Mouse (Mus musculus) gastrocnemius, adult 8-10 months (tissue): ENCODE measurements around the gene Ankrd27. TPM values are rescaled to one million over a fixed set of nuclear protein-coding genes. Genes with fewer than 3 reads are reported as not detected.
"Not testable (repeated sequence)": the region's sequence is repeated elsewhere in the genome, so short reads cannot be mapped to it uniquely, and the experiment has no call there.

ENCODE experiments used
- DNase-seq, 2 experiments: peaks; one replicate each; pipeline ENCODE4 v3.0.0; 2022; ENCODE audit warnings: low spot score in 2 of 2
- total RNA-seq, 4 experiments: library from RNA; stranded (reverse); gene quantifications; 2 replicates each; pipeline ENCODE4 v1.2.4; 2022

The Ankrd27 gene
- 10 to 100 TPM in 3 of 4 experiments, 1 to 10 TPM in 1; 9.6 to 12.4 (median 10.4) TPM for total RNA-seq

DNA sequence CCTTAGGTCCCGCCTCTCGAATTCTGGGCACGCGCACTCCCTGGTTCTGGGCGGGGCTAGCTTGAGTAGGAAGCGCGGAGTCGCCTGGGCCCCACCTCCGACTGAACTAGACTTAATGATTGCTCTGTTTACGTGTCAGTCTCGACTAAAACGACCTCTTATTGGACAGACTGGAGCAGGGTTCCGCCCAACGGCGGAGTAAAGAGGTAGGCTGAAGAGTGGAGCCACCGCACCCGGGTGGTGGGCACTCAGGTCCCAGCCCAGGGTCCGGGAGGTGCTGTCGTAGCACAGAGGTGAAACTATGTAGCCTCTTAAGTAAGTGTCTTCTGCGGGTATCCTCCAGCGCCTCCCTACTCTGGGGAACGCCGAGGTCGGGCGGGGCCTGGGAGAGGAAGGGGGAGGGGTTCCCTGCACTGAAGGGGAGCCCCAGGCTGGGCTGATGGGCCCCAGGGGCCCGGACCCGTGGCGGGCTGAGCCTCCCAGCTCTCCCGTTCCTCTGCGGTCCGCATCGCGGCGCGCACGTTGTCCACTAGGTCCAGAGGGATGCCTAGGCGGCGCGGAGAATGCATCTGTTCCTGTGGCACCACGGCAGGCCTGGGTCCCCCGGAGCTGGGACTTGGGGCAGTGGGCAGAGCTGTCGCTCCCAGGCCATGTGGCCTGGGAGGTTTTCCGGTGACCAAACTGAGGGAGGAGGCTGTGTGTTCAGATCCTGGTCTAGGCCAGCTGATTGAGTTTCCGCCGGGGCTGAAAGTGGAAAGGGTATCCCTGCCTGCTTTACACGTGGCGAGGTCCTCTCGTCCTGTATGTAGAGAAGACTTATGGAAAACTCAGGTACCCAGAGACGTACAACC is at the start of gene Ankrd27:
TSS of gene Ankrd27 (plus strand) at position 190 of the 851 bp plus-strand sequence.
- peak; percentile 91 to 93 for DNase-seq

- no peak for DNase-seq
These were observed 48.5 kb upstream of the Ankrd27 start, which contains the start of gene Tdrd12 for GRCm38 (mm10) chr7:35537562-35537961. Gene Tdrd12 (minus strand): TSS chr7:35537745.

GRCm38 (mm10) chr7:35545881-35546280 is 40.2 kb upstream of the Ankrd27 start:
- DNase-seq: peak; percentile 12 to 32

- DNase-seq: no peak
These were observed 32.1 kb upstream of the Ankrd27 start for GRCm38 (mm10) chr7:35553751-35554604.

GRCm38 (mm10) chr7:35554605-35555175 is 31.4 kb upstream of the Ankrd27 start:
- DNase-seq: no peak

GRCm38 (mm10) chr7:35555224-35556204 is 30.5 kb upstream of the Ankrd27 start:
- peak; percentile 68 to 82 for DNase-seq

DNA sequence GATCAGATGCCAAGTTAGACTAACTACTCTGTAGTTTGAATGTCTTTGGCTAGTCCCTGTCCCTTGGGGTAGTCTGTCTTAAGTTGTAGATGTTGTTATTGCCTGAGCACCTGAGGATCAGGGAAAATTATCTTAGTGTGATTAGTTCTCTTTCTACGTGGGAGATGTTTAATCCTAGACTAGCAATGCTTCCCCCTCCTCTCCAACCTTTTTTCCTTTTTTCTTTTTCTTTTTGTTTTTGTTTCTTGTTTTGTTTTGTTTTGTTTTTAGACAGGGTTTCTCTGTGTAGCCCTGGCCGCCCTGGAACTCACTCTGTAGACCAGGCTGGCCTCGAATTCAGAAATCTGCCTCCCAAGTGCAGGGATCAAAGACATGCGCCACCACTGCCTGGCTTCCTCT is 29.8 kb upstream of the Ankrd27 start, which contains the start of gene Nudt19:
TSS of gene Nudt19 (minus strand) at position 100 of the 399 bp plus-strand sequence.
- DNase-seq: no peak

DNA sequence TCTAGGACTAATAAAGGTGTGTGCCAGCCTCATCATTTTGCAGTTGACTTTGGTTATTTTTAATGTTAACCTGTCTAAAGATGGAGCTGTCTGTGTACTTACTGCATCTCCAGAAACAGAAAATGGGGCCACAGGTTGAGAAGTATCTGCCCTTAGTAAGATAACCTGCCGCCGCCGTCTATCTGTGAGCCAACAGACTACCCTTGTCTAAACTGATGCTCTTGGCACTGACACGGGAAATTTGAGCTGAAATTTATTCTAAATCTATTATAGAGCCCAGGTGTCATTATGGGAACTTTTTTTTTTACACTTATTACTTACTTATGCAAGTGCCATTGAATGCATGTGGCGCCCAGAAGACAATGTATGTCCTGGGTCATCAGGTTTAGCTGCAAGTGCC is 29.1 kb upstream of the Ankrd27 start:
- DNase-seq: no peak

DNA sequence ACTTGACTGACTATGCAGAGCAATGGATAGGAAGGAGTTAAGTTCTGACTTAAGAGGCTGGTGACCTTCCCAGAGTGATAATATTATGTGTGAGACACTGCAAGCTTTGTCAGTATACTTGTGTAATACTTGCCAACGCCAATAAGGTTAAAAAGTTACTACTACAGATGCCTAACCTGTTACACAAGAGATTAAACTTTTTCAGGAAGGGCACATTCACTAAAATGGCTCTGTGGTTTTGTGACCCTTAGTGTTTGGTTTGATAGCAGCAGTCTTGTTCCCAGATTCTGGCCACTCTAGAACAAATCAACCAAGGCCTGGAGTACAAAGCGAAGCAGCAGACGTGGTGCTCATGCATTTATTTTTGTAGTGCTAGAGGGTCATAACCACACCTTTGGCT is 28.5 kb upstream of the Ankrd27 start:
- no peak for DNase-seq

GRCm38 (mm10) chr7:35558681-35559080 is 27.4 kb upstream of the Ankrd27 start:
- DNase-seq: no peak

DNA sequence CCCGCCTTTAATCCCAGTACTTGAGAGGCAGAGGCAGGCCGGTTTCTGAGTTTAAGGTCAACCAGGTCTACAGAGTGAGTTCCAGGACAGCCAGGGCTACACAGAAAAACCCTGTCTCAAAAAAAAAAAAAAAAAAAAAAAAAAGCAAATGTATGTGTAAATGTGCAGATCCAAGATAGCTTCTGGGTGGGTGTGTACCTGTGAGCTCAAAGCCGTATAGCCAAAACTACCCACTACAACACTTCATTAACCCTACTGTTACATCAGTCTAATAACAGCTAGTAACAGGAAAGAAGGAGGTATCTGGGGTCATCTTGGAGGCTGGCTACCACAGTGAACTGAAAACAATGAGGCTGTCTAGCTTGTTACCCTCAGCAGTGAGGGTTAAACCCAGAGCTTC is 26.2 kb upstream of the Ankrd27 start:
- no peak for DNase-seq

DNA sequence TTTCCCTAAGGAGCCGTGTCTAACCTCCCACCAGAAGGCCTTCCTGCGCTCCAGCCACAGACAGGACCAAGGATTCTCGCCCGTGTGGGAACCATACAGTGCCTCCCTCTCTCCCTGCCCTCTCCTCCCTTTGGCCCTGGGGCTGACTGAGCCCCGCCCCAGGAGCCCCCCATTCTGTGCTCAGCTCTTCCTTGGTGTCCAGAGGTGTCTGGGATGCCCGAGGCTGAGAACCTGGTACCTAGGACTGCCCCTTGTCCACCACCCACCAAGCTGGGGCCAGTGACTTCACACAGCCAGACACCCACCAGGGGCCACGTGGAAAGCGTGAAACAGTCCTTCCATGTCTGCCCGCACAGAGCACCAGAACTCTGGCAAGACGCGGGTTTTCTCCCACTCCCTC is 23.0 kb upstream of the Ankrd27 start:
- no peak for DNase-seq

DNA sequence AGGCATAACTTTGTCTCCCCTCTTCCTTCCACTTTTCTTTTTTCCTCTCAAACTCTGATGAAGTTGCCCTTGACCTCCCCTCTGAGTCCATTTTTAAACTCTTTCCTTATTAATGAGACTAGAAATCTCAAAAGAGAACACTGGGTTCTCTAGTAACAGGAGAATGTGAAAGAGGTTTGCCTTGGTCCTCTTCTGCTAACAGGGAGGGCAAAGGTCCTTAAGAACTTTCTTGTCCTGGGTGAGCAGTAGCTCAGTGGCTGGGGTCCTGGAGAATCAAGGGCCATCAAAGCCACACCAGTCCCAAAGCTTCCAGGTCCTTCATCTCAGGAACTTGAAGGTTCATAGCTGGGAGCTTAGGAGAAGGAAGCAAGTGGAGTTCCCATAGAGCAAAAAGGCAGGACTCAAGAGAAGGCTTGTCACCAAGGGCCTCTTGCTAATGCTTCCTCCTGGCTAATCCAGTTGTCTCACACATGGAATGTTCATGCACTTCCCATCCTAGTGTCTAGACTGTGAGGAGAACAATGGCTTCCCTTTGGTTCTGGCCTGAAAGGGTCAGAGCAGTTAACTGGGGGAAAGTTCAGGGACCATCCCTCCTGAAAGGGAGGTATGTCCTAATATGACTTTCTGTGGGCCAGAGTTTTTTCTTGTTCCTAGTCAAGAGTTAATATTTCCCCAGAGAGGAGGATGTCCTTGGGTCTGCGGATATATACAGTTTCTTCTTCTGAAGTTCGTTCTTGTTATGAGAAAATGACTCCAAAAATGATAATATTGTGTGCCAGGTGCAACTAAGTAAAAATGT is 21.8 kb upstream of the Ankrd27 start:
- DNase-seq: no peak

DNA sequence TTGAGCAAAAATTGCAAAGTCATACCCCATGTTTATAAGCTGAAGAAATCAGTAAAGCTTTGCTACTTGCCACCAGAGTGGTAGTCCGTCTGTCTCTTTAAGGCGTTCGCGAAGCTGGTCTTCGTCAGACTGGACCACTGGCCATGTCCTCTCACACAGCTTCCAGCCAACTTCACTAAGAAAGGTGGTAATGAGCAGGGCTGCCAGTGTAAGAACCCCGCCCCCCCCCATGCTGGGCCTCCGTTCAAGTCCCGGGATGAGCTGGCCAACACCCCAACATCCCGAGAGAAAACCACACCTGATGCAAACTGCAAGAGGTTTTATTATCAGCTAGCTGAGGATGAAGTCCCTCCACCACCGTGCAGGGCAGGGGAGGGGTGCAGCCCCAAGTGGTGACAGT is 21.2 kb upstream of the Ankrd27 start:
- not testable (repeated sequence) for DNase-seq

DNA sequence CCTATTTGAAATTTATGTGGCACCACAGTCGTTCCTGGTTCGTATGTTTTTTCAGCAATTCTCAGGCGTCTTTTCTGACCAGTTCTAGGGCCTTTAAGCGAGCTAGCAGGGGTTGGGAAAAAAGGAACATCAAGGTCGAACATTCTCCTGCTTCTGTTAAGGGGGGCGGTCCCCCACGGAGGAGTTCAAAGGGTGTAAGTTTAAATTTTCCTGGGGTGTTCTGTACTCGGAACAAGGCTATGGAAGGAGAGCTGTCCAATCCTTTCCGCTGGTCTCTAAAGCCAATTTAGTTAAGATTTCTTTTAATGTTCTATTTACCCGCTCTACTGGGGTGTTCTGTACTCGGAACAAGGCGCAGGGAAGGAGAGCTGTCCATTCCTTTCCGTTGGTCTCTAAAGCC is 20.1 kb upstream of the Ankrd27 start:
- DNase-seq: not testable (repeated sequence)

- DNase-seq: not testable (repeated sequence)
These were observed 16.3 kb upstream of the Ankrd27 start for GRCm38 (mm10) chr7:35569724-35570123.

- DNase-seq: not testable (repeated sequence)
These were observed 15.2 kb upstream of the Ankrd27 start for GRCm38 (mm10) chr7:35570883-35571282.

DNA sequence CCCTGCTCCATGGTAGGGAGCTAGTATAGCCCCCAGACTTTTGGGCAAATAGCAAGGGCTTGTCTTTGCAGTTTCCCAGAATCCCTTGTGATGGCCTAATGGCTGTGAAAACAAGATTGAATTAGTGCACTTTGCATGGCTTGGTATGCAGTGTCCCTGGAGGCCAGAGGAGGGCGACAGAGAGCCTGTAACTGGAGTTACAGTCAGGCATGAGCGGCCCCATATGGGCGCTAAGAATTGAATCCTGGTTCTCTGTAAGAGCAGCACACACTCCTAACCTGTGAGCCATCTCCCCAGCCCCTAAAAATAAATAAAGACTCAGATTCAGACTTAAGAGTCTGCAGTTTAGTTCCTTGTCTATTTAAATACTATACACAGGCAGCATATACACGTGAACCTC is 6.2 kb upstream of the Ankrd27 start:
- DNase-seq: no peak

DNA sequence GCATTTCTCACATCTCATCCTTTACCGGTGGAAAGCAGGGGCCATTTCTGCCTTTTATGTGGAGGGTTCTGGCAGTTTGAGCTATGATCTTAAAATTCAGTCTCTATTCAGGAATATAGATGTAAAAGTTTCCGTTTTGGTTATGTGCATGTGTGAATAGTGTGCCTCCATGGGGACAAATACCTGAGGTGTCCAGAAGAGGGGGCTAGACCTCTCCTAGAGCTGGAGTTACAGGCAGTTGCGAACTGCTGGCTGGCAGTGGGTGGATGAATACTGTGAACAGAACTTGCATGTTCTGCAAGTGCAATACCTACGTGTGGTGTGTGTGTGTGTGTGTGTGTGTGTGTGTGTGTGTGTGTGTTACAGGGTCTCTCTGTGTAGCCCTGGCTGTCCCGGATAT is 3.3 kb upstream of the Ankrd27 start:
- DNase-seq: no peak
